Mouse (Mus musculus) liver, embryonic 16.5 days (tissue): Measurements from ENCODE around the gene Tmem167. TPM values are rescaled to one million over a fixed set of nuclear protein-coding genes. Genes with fewer than 3 reads are reported as not detected.

Experiments
- polyA plus RNA-seq: library from polyadenylated mRNA; unstranded; fragments of >200 nt; fragmentation: Nextera tagmentation; extraction: Ambion mirVana; gene quantifications from 2 replicates; pipeline ENCODE4 v1.2.1, GENCODE M21; 2015

The Tmem167 gene
- polyA plus RNA-seq, 1 experiment from 2014 or later = 16.7 TPM

Other genes starting within 250 kb of the Tmem167 start
- 5.2 and 5.8 TPM in 2 replicates for gene Xrcc4, start 485 bp downstream of the Tmem167 start, polyA plus RNA-seq